Mouse (Mus musculus) erythroblast, embryonic 14.5 days (primary cell): ENCODE measurements around the gene Ing1. TPM values are rescaled to one million over a fixed set of nuclear protein-coding genes. Genes with fewer than 3 reads are reported as not detected.
A peak's percentile ranks its signal among the peaks of the same experiment; 100 is the strongest.
"Not testable (repeated sequence)": the region's sequence is repeated elsewhere in the genome, so short reads cannot be mapped to it uniquely, and the experiment has no call there.

Source experiments
- H3K27me3 ChIP-seq: 2 replicates; pipeline ENCODE4 v1.6.1; 2012; ENCODE audit warnings: inconsistent platforms; ENCODE audit not compliant: control insufficient read depth
- H3K36me3 ChIP-seq: 2 replicates; pipeline ENCODE4 v1.6.1; 2012; ENCODE audit warnings: mild to moderate bottlenecking, inconsistent platforms; ENCODE audit not compliant: control insufficient read depth
- H3K4me1 ChIP-seq: 2 replicates; pipeline ENCODE4 v1.6.1; 2012; ENCODE audit warnings: inconsistent platforms; ENCODE audit not compliant: control insufficient read depth
- H3K4me3 ChIP-seq: replicated peaks from 2 replicates; pipeline ENCODE3; 2012; ENCODE audit warnings: moderate library complexity, mild to moderate bottlenecking, inconsistent platforms
- H3K9me3 ChIP-seq: 2 replicates; pipeline ENCODE4 v1.6.1; 2012; ENCODE audit warnings: low read length, inconsistent platforms, mixed read lengths; ENCODE audit not compliant: control insufficient read depth
- GATA1 ChIP-seq: IDR thresholded peaks from 2 replicates; pipeline ENCODE4 v1.6.1; 2012; ENCODE audit warnings: low read length, inconsistent platforms, mixed read lengths
- TAL1 ChIP-seq: IDR thresholded peaks from 3 replicates; pipeline ENCODE4 v1.6.1; 2012; ENCODE audit warnings: low read length, inconsistent platforms, mixed read lengths
- polyA plus RNA-seq: library from polyadenylated mRNA; stranded (reverse); fragments of >175 nt; gene quantifications from 2 replicates; pipeline ENCODE4 v1.2.3, GENCODE M21; 2012

The Ing1 gene
- polyA plus RNA-seq, 1 experiment: 4.3 TPM

- peaks cover 28% of the 10 kb centered on the region for H3K36me3 ChIP-seq
- peak overlapping the region; percentile 87 for H3K4me3 ChIP-seq
These were observed 2.6 kb downstream of the Ing1 start for GRCm38 (mm10) chr8:11557768-11558629.

DNA sequence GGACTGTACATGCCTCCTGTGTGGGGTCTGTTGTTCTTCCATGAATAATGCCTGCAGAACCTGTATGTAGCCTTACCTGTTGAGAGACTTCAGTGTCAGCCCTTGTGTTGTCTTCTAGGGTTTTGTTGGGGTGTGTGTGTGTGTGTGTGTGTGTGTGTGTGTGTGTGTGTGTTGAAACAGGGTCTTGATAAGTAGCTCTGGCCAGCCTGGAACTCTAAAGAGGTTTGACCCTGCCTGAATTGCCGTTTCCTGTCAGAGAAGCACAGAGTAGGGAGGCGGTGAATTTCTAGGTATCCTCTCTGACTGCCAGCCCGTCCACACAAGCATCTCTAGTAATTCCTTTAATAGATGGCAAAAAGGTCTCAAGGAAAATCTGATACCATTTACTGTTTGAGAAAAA lies 4.1 kb downstream of the Ing1 start:
- peak overlapping the region; percentile 87 for H3K4me3 ChIP-seq
- H3K36me3 ChIP-seq: peaks cover 43% of the 10 kb centered on the region
- no peak for TF ChIP-seq GATA1
- TF ChIP-seq TAL1: no peak
- H3K9me3 ChIP-seq: no peaks in the 10 kb centered on the region; the same call in 1 of the 2 replicates
- H3K4me1 ChIP-seq: peaks cover 42% of the 10 kb centered on the region
- no peaks in the 10 kb centered on the region for H3K27me3 ChIP-seq

More at GRCm38 (mm10) chr8:11557768-11558629, 2.6 kb downstream of the Ing1 start:
- Histone ChIP-seq H3K9me3 (no peaks in the 10 kb centered on the region), H3K4me1 (peaks cover 55% of the 10 kb centered on the region), H3K27me3 (no peaks in the 10 kb centered on the region)
- TF ChIP-seq TAL1 (no peak), GATA1 (peak; percentile 63; the same call in 1 of the 2 replicates)

DNA sequence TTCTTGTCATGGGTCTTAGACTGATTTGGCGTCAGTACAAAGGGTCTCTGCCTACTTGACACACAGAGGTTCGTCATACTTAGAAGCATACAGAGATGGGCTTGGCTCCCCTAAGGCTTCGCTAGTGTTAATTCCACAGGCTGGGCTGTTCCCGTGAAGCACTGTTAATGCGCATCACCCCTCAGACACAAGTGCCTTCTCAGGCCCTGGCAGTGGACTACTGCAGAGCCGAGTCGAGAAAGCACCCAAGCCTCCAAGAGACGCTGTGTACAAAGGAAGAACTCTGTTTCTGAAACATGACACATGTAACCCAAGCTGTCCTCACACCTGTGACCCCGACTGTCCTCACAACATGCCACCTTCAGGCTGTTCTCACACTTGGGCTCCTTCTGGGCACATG lies 4.8 kb downstream of the Ing1 start:
- Histone ChIP-seq H3K9me3 (no peaks in the 10 kb centered on the region; the same call in 1 of the 2 replicates), H3K4me1 (peaks cover 35% of the 10 kb centered on the region), H3K36me3 (peaks cover 50% of the 10 kb centered on the region), H3K27me3 (no peaks in the 10 kb centered on the region), H3K4me3 (no peak overlapping the region)
- TF ChIP-seq TAL1: no peak
- no peak for TF ChIP-seq GATA1

GRCm38 (mm10) chr8:11564236-11564635 lies 8.9 kb downstream of the Ing1 start:
- Histone ChIP-seq H3K9me3 (no peaks in the 10 kb centered on the region; the same call in 1 of the 2 replicates), H3K4me1 (peaks cover 14% of the 10 kb centered on the region), H3K36me3 (peaks cover 64% of the 10 kb centered on the region), H3K27me3 (no peaks in the 10 kb centered on the region), H3K4me3 (no peak overlapping the region)
- TF ChIP-seq GATA1: no peak
- no peak for TF ChIP-seq TAL1

- peaks cover 64% of the 10 kb centered on the region for H3K36me3 ChIP-seq
These were observed 9.3 kb downstream of the Ing1 start for GRCm38 (mm10) chr8:11564721-11565120.

DNA sequence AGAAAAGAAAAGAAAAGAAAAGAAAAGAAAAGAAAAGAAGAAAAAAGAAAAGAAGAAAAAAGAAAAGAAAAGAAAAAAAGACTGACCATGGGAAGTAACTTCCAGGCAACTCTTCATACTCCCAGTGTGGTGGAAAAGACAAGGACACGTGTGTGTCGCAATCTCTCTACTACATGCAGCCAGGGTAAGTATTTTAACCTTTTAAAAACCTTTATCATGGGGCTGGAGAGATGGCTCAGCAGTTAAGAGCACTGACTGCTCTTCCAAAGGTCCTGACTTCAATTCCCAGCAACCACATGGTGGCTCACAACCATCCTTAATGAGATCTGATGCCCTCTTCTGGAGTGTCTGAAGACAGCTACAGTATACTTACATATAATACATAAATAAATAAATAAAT lies 12.8 kb downstream of the Ing1 start:
- H3K27me3 ChIP-seq, H3K4me1 ChIP-seq, H3K9me3 ChIP-seq, H3K4me3 ChIP-seq: not testable (repeated sequence)
- peaks cover 34% of the 10 kb centered on the region for H3K36me3 ChIP-seq

More at GRCm38 (mm10) chr8:11564721-11565120, 9.3 kb downstream of the Ing1 start:
- H3K4me1 ChIP-seq: peaks cover 9% of the 10 kb centered on the region
- no peaks in the 10 kb centered on the region; the same call in 1 of the 2 replicates for H3K9me3 ChIP-seq
- no peak overlapping the region for H3K4me3 ChIP-seq
- H3K27me3 ChIP-seq: no peaks in the 10 kb centered on the region
- no peak for TF ChIP-seq TAL1

DNA sequence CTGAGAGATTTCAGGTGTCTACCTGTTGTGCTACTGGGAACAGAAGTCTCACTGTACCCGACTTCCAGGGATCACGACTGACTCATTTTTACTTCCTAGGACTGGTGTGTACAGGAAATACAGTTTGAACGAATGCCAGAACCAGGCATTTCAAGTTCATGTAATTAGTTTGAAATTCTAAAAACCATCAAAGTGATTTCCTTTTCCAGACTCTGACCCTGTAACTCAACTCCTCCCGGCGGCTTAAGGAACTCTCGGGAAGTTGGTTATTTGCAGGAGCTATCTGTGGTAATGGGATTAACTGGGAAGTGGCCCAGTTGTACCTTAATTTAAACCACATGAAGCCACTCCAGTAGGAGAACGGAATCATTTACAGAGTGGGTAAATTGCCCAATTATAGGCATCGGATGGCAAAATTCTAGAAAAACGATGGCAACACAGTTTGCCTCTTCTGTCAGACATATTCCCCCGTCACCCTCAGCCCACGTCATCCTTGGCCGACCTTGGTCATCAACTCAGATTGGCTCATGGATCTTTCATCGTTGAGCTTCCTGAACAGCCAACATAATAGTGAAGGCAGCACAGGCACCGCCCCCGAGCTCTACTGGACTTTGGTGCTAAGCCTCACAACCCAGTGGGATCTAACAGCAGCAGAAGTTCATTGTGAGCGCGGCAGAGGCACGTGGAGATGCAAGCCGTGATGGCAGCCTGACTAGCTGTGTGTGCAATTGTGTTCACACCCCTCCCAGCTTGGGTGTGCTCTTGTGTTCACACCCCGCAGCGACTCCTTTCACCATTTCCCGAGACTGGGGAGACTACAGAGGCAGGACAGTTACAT lies 14.1 kb downstream of the Ing1 start:
- Histone ChIP-seq H3K36me3 (peaks cover 21% of the 10 kb centered on the region), H3K4me3 (no peak overlapping the region), H3K27me3 (no peaks in the 10 kb centered on the region), H3K9me3 (no peaks in the 10 kb centered on the region; the same call in 1 of the 2 replicates), H3K4me1 (no peaks in the 10 kb centered on the region; the same call in 1 of the 2 replicates)
- TF ChIP-seq GATA1 (no peak), TAL1 (no peak)

DNA sequence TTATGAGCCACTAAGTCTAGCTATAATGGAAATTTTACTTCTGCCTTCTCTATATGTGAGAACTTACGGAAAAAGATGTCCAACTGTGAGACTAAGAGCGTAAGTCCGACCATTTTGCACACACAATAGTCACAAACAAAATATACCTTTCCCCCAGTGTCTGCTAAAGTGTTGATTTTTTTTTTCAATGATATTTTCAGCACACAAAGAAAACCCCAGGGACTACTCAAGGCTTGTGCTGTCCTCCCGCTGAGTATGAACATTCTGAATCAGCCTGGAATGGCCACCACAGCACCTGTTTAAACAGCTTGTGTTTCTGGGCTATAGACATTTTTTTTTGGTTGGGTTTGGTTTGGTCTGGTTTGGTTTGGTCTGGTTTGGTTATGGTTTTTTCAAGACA lies 15.4 kb downstream of the Ing1 start:
- no peak overlapping the region for H3K4me3 ChIP-seq
- peaks cover 9% of the 10 kb centered on the region for H3K36me3 ChIP-seq
- no peaks in the 10 kb centered on the region for H3K4me1 ChIP-seq
- no peaks in the 10 kb centered on the region for H3K9me3 ChIP-seq
- no peaks in the 10 kb centered on the region for H3K27me3 ChIP-seq
- no peak for TF ChIP-seq GATA1
- TF ChIP-seq TAL1: no peak

DNA sequence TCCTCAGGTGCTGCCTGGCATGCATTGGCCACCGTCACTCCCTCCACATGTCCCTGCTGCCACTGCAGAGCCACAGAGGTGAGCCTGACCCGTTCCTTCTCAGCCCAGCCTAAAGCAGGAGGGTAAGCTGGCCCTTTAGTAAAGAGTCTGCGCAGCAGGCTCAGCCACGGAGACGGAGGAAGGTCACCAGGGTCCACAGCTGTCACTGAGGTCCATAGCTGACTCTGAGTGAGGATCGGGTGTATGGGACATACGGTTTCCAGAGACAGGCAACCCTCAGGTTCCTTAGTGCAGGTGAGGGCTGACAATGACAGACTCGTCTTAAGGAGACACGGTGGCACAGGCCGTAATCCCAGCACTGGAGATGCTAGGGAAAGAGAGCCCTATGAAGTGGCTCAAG lies 16.6 kb downstream of the Ing1 start:
- Histone ChIP-seq H3K4me1 (no peaks in the 10 kb centered on the region), H3K36me3 (peaks cover 2% of the 10 kb centered on the region), H3K4me3 (no peak overlapping the region), H3K27me3 (no peaks in the 10 kb centered on the region), H3K9me3 (no peaks in the 10 kb centered on the region)
- TF ChIP-seq TAL1 (no peak), GATA1 (no peak)
